Mouse (Mus musculus) cerebellum, adult 2 months (tissue): ENCODE data around the gene Zcchc13. TPM values are rescaled to one million over a fixed set of nuclear protein-coding genes. Genes with fewer than 3 reads are reported as not detected.

ENCODE experiments used
- DNase-seq, 2 experiments: peaks; one replicate each; pipeline ENCODE4 v3.0.0; 2021
- H3K27ac ChIP-seq: fragments of 200-500 bp; 2 replicates; pipeline ENCODE4 v1.5.1; 2012; ENCODE audit warnings: low read length, control low read depth, inconsistent platforms; ENCODE audit not compliant: insufficient read depth
- H3K27me3 ChIP-seq: fragments of 200-500 bp; 2 replicates; pipeline ENCODE4 v1.6.1; 2012; ENCODE audit warnings: inconsistent platforms, mild to moderate bottlenecking, low read length, moderate library complexity; ENCODE audit not compliant: control insufficient read depth, insufficient read depth
- H3K4me1 ChIP-seq: fragments of 200-500 bp; 2 replicates; pipeline ENCODE4 v1.6.1; 2011; ENCODE audit warnings: low read length; ENCODE audit not compliant: control insufficient read depth, insufficient read depth
- H3K4me3 ChIP-seq: fragments of 200-500 bp; replicated peaks from 2 replicates; pipeline ENCODE3; 2011; ENCODE audit warnings: mild to moderate bottlenecking, low read depth, low read length, control low read depth; ENCODE audit not compliant: insufficient read depth
- CTCF ChIP-seq: fragments of 200-500 bp; IDR thresholded peaks from 2 replicates; pipeline ENCODE4 v1.5.1; 2011; ENCODE audit warnings: low read depth, mild to moderate bottlenecking, control low read depth, low read length, moderate library complexity, borderline replicate concordance; ENCODE audit not compliant: insufficient read depth
- POLR2A ChIP-seq: fragments of 200-500 bp; IDR thresholded peaks from 2 replicates; pipeline ENCODE4 v1.6.1; 2011; ENCODE audit warnings: low read length, control low read depth, borderline replicate concordance; ENCODE audit not compliant: insufficient read depth
- WGBS: fragments of 180-500 bp; shearing (Covaris S2); methylation state at CpG from one replicate; pipeline ENCODE4 v1.1.7; 2018; 5-methylcytosine and 5-hydroxymethylcytosine counted together
- polyA plus RNA-seq: library from polyadenylated mRNA; depleted of rRNA; stranded (reverse); fragments of >200 nt; gene quantifications from 2 replicates; pipeline ENCODE4 v1.2.3, GENCODE M21; 2012

Zcchc13 gene
- polyA plus RNA-seq, 1 experiment: 0.13 TPM

GRCm38 (mm10) chrX:103624426-103625168 is 5.8 kb upstream of the Zcchc13 start:
- no peak overlapping the region for H3K4me3 ChIP-seq
- H3K4me1 ChIP-seq: no peaks in the 10 kb centered on the region
- no peak overlapping the region for H3K27ac ChIP-seq
- peak in 1 of 2 experiments; percentile 40 for DNase-seq
- TF ChIP-seq POLR2A: no peak
- TF ChIP-seq CTCF: peak; percentile 29; the same call in 1 of the 2 replicates
- WGBS: 26% methylated on average over 5 of the region's 5 CpGs
- H3K27me3 ChIP-seq: no peaks in the 10 kb centered on the region

- no peaks in the 10 kb centered on the region for H3K27me3 ChIP-seq
- no peak overlapping the region for H3K27ac ChIP-seq
- 73% methylated on average over 1 of the region's 1 CpGs for WGBS
- DNase-seq: no peak
- no peak overlapping the region for H3K4me3 ChIP-seq
- TF ChIP-seq CTCF (no peak), POLR2A (no peak)
- H3K4me1 ChIP-seq: no peaks in the 10 kb centered on the region
These were observed 1.5 kb upstream of the Zcchc13 start for GRCm38 (mm10) chrX:103628890-103629289.

GRCm38 (mm10) chrX:103633895-103634294 is 3.5 kb downstream of the Zcchc13 start:
- no peaks in the 10 kb centered on the region for H3K4me1 ChIP-seq
- H3K27me3 ChIP-seq: no peaks in the 10 kb centered on the region
- H3K4me3 ChIP-seq: no peak overlapping the region
- no peak for DNase-seq
- no peak overlapping the region for H3K27ac ChIP-seq
- TF ChIP-seq POLR2A (no peak), CTCF (no peak)

GRCm38 (mm10) chrX:103636021-103636420 is 5.6 kb downstream of the Zcchc13 start:
- H3K27ac ChIP-seq: no peak overlapping the region
- no peaks in the 10 kb centered on the region for H3K27me3 ChIP-seq
- TF ChIP-seq CTCF (no peak), POLR2A (no peak)
- DNase-seq: no peak
- H3K4me1 ChIP-seq: no peaks in the 10 kb centered on the region
- H3K4me3 ChIP-seq: no peak overlapping the region

GRCm38 (mm10) chrX:103638566-103638965 is 8.2 kb downstream of the Zcchc13 start:
- TF ChIP-seq CTCF (no peak), POLR2A (no peak)
- WGBS: 85% methylated on average over 5 of the region's 5 CpGs
- Histone ChIP-seq H3K27ac (no peak overlapping the region), H3K4me1 (no peaks in the 10 kb centered on the region), H3K27me3 (no peaks in the 10 kb centered on the region), H3K4me3 (no peak overlapping the region)
- DNase-seq: no peak

- WGBS: 71% methylated on average over 1 of the region's 1 CpGs
- TF ChIP-seq CTCF (no peak), POLR2A (no peak)
- no peak overlapping the region for H3K27ac ChIP-seq
- H3K4me3 ChIP-seq: no peak overlapping the region
- no peaks in the 10 kb centered on the region for H3K4me1 ChIP-seq
- no peak for DNase-seq
- H3K27me3 ChIP-seq: no peaks in the 10 kb centered on the region
These were observed 13.9 kb downstream of the Zcchc13 start for GRCm38 (mm10) chrX:103644301-103644700.

- no peaks in the 10 kb centered on the region for H3K27me3 ChIP-seq
- 60% methylated on average over 1 of the region's 1 CpGs for WGBS
- H3K4me3 ChIP-seq: no peak overlapping the region
- no peak for DNase-seq
- H3K27ac ChIP-seq: no peak overlapping the region
- TF ChIP-seq CTCF (no peak), POLR2A (no peak)
- no peaks in the 10 kb centered on the region for H3K4me1 ChIP-seq
These were observed 21.7 kb downstream of the Zcchc13 start for GRCm38 (mm10) chrX:103652048-103652447.

- Histone ChIP-seq H3K4me3 (no peak overlapping the region), H3K27ac (no peak overlapping the region), H3K27me3 (no peaks in the 10 kb centered on the region), H3K4me1 (no peaks in the 10 kb centered on the region)
- TF ChIP-seq CTCF (no peak), POLR2A (no peak)
- DNase-seq: no peak
- WGBS: 49% methylated on average over 2 of the region's 2 CpGs
These were observed 22.6 kb downstream of the Zcchc13 start for GRCm38 (mm10) chrX:103653021-103653420.
